Mouse (Mus musculus): ENCODE results near the gene 9130213A22Rik. TPM values are rescaled to one million over a fixed set of nuclear protein-coding genes. Genes with fewer than 3 reads are reported as not detected.

9130213A22Rik gene
- total and polyA plus RNA-seq, 2 experiments from 2014 or later = 1.0 to 1.2 TPM

DNA sequence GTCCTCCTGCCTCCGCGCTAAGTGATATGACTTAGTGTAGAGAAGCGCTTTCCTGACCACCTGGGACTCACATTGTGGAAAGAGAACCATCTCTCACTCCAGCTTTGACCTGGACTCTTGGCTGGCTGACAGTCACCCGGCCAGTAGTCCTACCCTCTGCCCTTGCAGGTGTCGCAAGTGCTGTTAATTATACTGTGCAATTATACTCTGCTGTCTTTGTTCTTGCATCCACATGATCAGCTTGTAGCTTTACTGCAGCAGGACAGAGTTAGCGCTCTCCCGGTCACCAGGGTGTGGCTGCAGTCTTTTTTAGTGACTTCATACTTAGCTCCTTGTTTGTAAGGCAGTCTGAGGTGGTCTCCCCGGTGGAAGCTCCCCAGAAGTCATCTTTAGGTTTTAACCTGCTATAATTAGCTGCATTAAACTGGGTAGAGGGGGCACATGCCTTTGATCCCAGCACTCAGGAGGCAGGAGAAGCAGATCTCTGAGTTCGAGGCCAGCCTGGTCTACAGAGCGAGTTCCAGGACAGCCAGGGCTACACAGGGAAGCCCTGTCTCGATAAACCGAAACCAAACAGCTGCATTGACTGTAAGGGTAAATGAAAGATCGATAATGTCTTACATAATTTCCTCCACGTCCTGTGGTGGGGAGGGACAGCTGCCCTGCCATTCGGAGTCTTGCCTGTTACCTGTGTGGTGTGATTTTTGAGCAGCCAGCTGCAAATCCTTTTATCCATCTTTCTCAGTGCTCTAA is 42.1 kb downstream of the 9130213A22Rik start:
- WGBS = 90% methylated on average over 15 of the region's 15 CpGs
- no peak for DNase-seq (ENCODE audit: low spot score)
- Histone ChIP-seq H3K4me2 (ENCODE audit: low read depth, low read length, poor library complexity, severe bottlenecking) (no peak overlapping the region), H3K36me3 (ENCODE audit: insufficient read depth, low read length) (no peaks in the 10 kb centered on the region), H3K4me1 (ENCODE audit: insufficient read depth, low read length) (no peaks in the 10 kb centered on the region), H3K27ac (ENCODE audit: low read depth, low read length) (no peak overlapping the region), H3K27me3 (ENCODE audit: insufficient read depth, low read length) (no peaks in the 10 kb centered on the region), H3K9ac (replicated peaks; ENCODE audit: low read length, poor library complexity, severe bottlenecking) (no peak overlapping the region), H3K4me3 (ENCODE audit: low read depth, low read length) (no peak overlapping the region), H3K9me3 (ENCODE audit: low read length) (no peaks in the 10 kb centered on the region)
- TF ChIP-seq CTCF (IDR thresholded peaks at IDR 0.05) = no peak
- no peak for ATAC-seq (ENCODE audit: low FRiP score)

DNA sequence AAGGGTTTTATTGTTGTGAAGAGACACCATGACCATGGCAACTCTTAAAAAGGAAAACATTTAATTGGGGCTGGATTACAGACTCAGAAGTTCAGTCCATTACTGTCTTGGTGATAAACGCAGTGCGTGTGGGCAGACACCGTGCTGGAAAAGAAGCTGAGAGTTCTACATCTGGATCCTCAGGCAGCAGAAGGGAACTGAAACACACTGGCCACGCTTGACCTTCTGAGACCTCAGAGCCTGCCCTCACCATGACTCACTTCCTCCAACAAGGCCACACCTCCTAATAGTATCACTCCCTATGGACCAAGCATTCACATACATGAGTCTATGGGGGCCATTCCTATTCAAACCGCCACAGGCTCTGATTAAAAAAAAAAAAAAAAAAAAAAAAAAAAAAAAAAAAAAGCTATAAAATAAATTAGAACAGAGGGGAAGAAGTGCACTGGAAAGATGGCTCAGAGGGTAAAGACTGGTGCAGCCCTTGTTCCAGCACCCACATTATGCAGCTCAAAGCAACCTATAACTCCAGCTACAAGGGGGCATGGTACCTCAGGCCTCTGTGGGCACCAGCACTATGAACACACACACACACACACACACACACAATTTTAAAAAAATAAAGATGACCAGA is 43.5 kb downstream of the 9130213A22Rik start:
- no peak overlapping the region for H3K9ac ChIP-seq (replicated peaks; ENCODE audit: low read length, poor library complexity, severe bottlenecking)
- TF ChIP-seq CTCF (IDR thresholded peaks at IDR 0.05) = no peak

DNA sequence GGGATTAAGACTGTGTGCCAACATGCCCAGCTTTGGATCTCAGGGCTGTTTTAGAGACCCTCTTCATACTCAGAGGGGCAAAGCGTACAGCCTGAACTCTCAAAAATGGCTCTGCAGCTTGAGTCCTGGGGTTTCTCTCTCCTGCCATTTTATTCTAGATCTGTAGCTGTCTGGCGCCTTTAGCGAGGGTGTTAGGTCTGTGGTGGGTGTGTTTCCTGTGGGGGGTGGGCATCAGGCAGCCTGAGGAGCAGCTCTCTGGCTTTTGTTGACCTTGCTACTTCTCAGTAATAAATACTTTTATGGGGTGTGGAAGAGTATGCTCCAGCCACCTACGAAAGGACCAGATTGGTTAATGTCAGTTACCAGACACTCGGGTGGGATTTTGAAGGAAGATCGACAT is 44.3 kb downstream of the 9130213A22Rik start:
- H3K4me2 ChIP-seq (ENCODE audit: low read depth, low read length, poor library complexity, severe bottlenecking) = no peak overlapping the region

More for the DNA sequence above, 43.5 kb downstream of the 9130213A22Rik start:
- Histone ChIP-seq H3K4me3 (ENCODE audit: low read depth, low read length) (no peak overlapping the region), H3K27me3 (ENCODE audit: insufficient read depth, low read length) (no peaks in the 10 kb centered on the region), H3K4me2 (ENCODE audit: low read depth, low read length, poor library complexity, severe bottlenecking) (no peak overlapping the region), H3K36me3 (ENCODE audit: insufficient read depth, low read length) (no peaks in the 10 kb centered on the region), H3K27ac (ENCODE audit: low read depth, low read length) (no peak overlapping the region), H3K4me1 (ENCODE audit: insufficient read depth, low read length) (no peaks in the 10 kb centered on the region), H3K9me3 (ENCODE audit: low read length) (no peaks in the 10 kb centered on the region)
- 76% methylated on average over 5 of the region's 5 CpGs for WGBS
- ATAC-seq (ENCODE audit: low FRiP score) (no peak), DNase-seq (ENCODE audit: low spot score) (no peak)

DNA sequence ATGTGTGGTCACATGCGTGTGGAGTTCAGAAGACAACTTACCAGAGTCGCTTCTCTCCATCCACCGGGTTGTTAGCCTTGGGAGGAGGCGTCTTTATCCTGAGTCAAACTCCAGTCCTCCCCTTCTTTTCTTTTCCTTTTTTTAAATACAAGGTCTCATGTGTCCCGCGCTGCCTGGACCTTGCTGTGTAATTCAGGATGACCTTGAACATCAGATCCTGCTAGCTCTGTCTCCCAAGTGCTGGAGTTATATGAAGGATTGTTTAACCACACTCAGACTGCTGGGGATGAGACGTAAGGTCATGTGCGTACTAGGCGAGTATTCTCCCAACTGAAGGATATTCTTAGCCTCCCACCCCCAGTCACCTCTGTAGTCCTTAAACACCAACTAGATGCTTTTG is 45.1 kb downstream of the 9130213A22Rik start:
- no peaks in the 10 kb centered on the region for H3K27me3 ChIP-seq (ENCODE audit: insufficient read depth, low read length)
- DNase-seq (ENCODE audit: low spot score) (no peak), ATAC-seq (ENCODE audit: low FRiP score) (no peak)
- H3K4me2 ChIP-seq (ENCODE audit: low read depth, low read length, poor library complexity, severe bottlenecking) = no peak overlapping the region
- H3K9ac ChIP-seq (replicated peaks; ENCODE audit: low read length, poor library complexity, severe bottlenecking) = no peak overlapping the region
- no peak for TF ChIP-seq CTCF (IDR thresholded peaks at IDR 0.05)
- H3K9me3 ChIP-seq (ENCODE audit: low read length) = no peaks in the 10 kb centered on the region
- peaks cover under 1% of the 10 kb centered on the region; the same call in 1 of the 2 replicates for H3K4me1 ChIP-seq (ENCODE audit: insufficient read depth, low read length)
- no peak overlapping the region for H3K4me3 ChIP-seq (ENCODE audit: low read depth, low read length)
- 86% methylated on average over 9 of the region's 9 CpGs for WGBS
- H3K27ac ChIP-seq (ENCODE audit: low read depth, low read length) = no peak overlapping the region
- H3K36me3 ChIP-seq (ENCODE audit: insufficient read depth, low read length) = no peaks in the 10 kb centered on the region

More for the DNA sequence above, 44.3 kb downstream of the 9130213A22Rik start:
- Histone ChIP-seq H3K36me3 (ENCODE audit: insufficient read depth, low read length) (no peaks in the 10 kb centered on the region), H3K9ac (replicated peaks; ENCODE audit: low read length, poor library complexity, severe bottlenecking) (no peak overlapping the region), H3K9me3 (ENCODE audit: low read length) (no peaks in the 10 kb centered on the region), H3K27ac (ENCODE audit: low read depth, low read length) (no peak overlapping the region), H3K27me3 (ENCODE audit: insufficient read depth, low read length) (no peaks in the 10 kb centered on the region), H3K4me3 (ENCODE audit: low read depth, low read length) (no peak overlapping the region), H3K4me1 (ENCODE audit: insufficient read depth, low read length) (no peaks in the 10 kb centered on the region)
- no peak for TF ChIP-seq CTCF (IDR thresholded peaks at IDR 0.05)
- ATAC-seq (ENCODE audit: low FRiP score) = no peak
- no peak for DNase-seq (ENCODE audit: low spot score)
- 86% methylated on average over 6 of the region's 6 CpGs for WGBS

DNA sequence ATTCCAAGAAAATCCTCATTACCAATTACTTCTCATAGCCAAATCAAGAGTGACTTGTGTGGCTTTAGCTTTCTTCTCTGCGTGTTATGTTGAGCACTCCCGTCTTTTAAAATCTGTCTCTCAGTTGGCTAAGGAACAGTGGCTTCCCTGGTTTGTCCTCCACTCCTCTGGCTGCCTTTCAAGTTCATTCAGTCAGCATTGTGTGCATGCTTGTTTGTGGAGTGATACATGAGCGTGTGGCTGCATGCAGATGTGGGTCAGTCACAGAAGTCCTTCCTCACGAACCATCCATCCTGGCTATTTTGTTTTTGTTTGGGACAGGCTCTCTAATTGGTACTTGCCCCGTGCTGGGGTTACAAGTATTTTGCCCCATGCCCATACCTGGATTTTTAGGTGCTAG is 45.8 kb downstream of the 9130213A22Rik start:
- DNase-seq (ENCODE audit: low spot score) = no peak

More for the DNA sequence above, 45.8 kb downstream of the 9130213A22Rik start:
- TF ChIP-seq CTCF (IDR thresholded peaks at IDR 0.05) = no peak
- Histone ChIP-seq H3K27me3 (ENCODE audit: insufficient read depth, low read length) (no peaks in the 10 kb centered on the region), H3K4me2 (ENCODE audit: low read depth, low read length, poor library complexity, severe bottlenecking) (no peak overlapping the region), H3K4me1 (ENCODE audit: insufficient read depth, low read length) (peaks cover 5% of the 10 kb centered on the region; the same call in 1 of the 2 replicates), H3K27ac (ENCODE audit: low read depth, low read length) (no peak overlapping the region), H3K36me3 (ENCODE audit: insufficient read depth, low read length) (no peaks in the 10 kb centered on the region), H3K9ac (replicated peaks; ENCODE audit: low read length, poor library complexity, severe bottlenecking) (no peak overlapping the region), H3K4me3 (ENCODE audit: low read depth, low read length) (no peak overlapping the region), H3K9me3 (ENCODE audit: low read length) (no peaks in the 10 kb centered on the region)
- WGBS = 53% methylated on average over 5 of the region's 5 CpGs
- ATAC-seq (ENCODE audit: low FRiP score) = no peak

Measured in midbrain, postnatal 0 days (tissue).